In genomic region chr3:102203131-102203530, GRCm38 (mm10) we compare ENCODE assay signal across 9 mouse cellular contexts. TPM values are rescaled to one million over a fixed set of nuclear protein-coding genes. Genes with fewer than 3 reads are reported as not detected.
DNase-seq lines count a peak whose midpoint lies in the region; ATAC-seq and TF ChIP-seq lines count a peak whose summit lies in the region.
"Had no signal": no experiment of that assay in that cellular context is flagged by ENCODE, and none has a peak within 500 bp of the region (broad histone marks: within the 10 kb centered on the region; RNA-seq: fewer than 3 reads in every experiment).

No protein-coding gene starts in this region.

- H3K27me3 ChIP-seq in embryonic facial prominence, embryonic 15.5 days = 0 out of 2 replicates have a peak, but pooled peaks cover 2% of the 10 kb centered on the region
- peaks cover 7% of the 10 kb centered on the region; the same call in 1 of the 2 replicates for H3K27me3 ChIP-seq in intestine, postnatal 0 days (replicated peaks; ENCODE audit: control insufficient read depth, insufficient read depth, low read length)
- peaks cover 80% of the 10 kb centered on the region for H3K27me3 ChIP-seq in neural tube, embryonic 13.5 days
- H3K27me3 ChIP-seq: Patski had no signal

- H3K4me3 ChIP-seq in layer of hippocampus, adult 2 months = peak overlapping the region; percentile 78
- peak overlapping the region; percentile 66 for H3K4me3 ChIP-seq in embryonic facial prominence, embryonic 15.5 days (replicated peaks)
- H3K4me3 ChIP-seq in intestine, postnatal 0 days (ENCODE audit: low read depth, low read length) = peak overlapping the region; percentile 73
- H3K4me3 ChIP-seq in neural tube, embryonic 13.5 days = peak overlapping the region; percentile 51

- WGBS in embryonic facial prominence, embryonic 15.5 days = 10% methylated on average over 7 of the region's 7 CpGs
- 19% methylated on average over 7 of the region's 7 CpGs for WGBS in intestine, postnatal 0 days
- 3% methylated on average over 7 of the region's 7 CpGs for WGBS in neural tube, embryonic 13.5 days

- no peaks in the 10 kb centered on the region for H3K36me3 ChIP-seq in embryonic facial prominence, embryonic 15.5 days
- H3K36me3 ChIP-seq in intestine, postnatal 0 days (ENCODE audit: control insufficient read depth, insufficient read depth) = no peaks in the 10 kb centered on the region
- no peaks in the 10 kb centered on the region for H3K36me3 ChIP-seq in neural tube, embryonic 13.5 days

- no peak for ATAC-seq in embryonic facial prominence, embryonic 15.5 days (ENCODE audit: insufficient number of reproducible peaks, low FRiP score, low TSS enrichment, low read depth)
- ATAC-seq in intestine, postnatal 0 days = no peak
- no peak for ATAC-seq in neural tube, embryonic 13.5 days (ENCODE audit: low read depth)

- TF ChIP-seq CTCF in layer of hippocampus, adult 2 months (conservative IDR thresholded peaks at IDR 0.05) = no peak
- no peak for TF ChIP-seq CTCF in intestine, postnatal 0 days (IDR thresholded peaks at IDR 0.05; ENCODE audit: low read depth)

- no peak for DNase-seq in layer of hippocampus, adult 2 months (ENCODE audit: low spot score in 2 of 2)
- DNase-seq in layer of hippocampus, adult 9-11 months = no peak
- no peak for DNase-seq in thymus, postnatal 14 days
- no peak for DNase-seq in cerebellum, adult 11-12 months
- no peak for DNase-seq in layer of hippocampus, postnatal 36 days

- H3K27ac ChIP-seq in layer of hippocampus, adult 2 months = no peak overlapping the region
- H3K27ac ChIP-seq in embryonic facial prominence, embryonic 15.5 days (replicated peaks) = no peak overlapping the region
- H3K27ac ChIP-seq in intestine, postnatal 0 days (ENCODE audit: low read depth, low read length) = no peak overlapping the region
- H3K27ac ChIP-seq in neural tube, embryonic 13.5 days (replicated peaks) = no peak overlapping the region

- H3K9me3 ChIP-seq in embryonic facial prominence, embryonic 15.5 days (replicated peaks) = no peaks in the 10 kb centered on the region
- no peaks in the 10 kb centered on the region for H3K9me3 ChIP-seq in intestine, postnatal 0 days (ENCODE audit: control insufficient read depth)
- H3K9me3 ChIP-seq in neural tube, embryonic 13.5 days = no peaks in the 10 kb centered on the region

- peak overlapping the region; percentile 87 for H3K4me2 ChIP-seq in embryonic facial prominence, embryonic 15.5 days (replicated peaks)
- peak overlapping the region; percentile 96 for H3K4me2 ChIP-seq in intestine, postnatal 0 days (replicated peaks; ENCODE audit: low read depth)
- H3K4me2 ChIP-seq in neural tube, embryonic 13.5 days = peak overlapping the region; percentile 81

- H3K9ac ChIP-seq in embryonic facial prominence, embryonic 15.5 days = no peak overlapping the region
- H3K9ac ChIP-seq in intestine, postnatal 0 days (ENCODE audit: low read depth, low read length) = peak overlapping the region; percentile 73; the same call in 1 of the 2 replicates
- peak overlapping the region; percentile 75 for H3K9ac ChIP-seq in neural tube, embryonic 13.5 days

- peaks cover 31% of the 10 kb centered on the region for H3K4me1 ChIP-seq in embryonic facial prominence, embryonic 15.5 days
- H3K4me1 ChIP-seq in intestine, postnatal 0 days (replicated peaks; ENCODE audit: control insufficient read depth, insufficient read depth, low read length) = no peaks in the 10 kb centered on the region
- H3K4me1 ChIP-seq in neural tube, embryonic 13.5 days (replicated peaks) = peaks cover 60% of the 10 kb centered on the region

RNA-seq across cellular contexts. Expression of gene Vangl1, which starts 1.4 kb away (rescaled TPM):
- 1 to 10 TPM; 4.2 to 5.8 TPM for total RNA-seq in layer of hippocampus, adult 2 months (2021)
- 19.2 and 23.1 TPM in 2 replicates for polyA plus RNA-seq in embryonic facial prominence, embryonic 15.5 days (2015; fragmentation: Nextera tagmentation; extraction: Ambion mirVana)
- 7.2 and 7.4 TPM in 2 replicates for polyA plus RNA-seq in intestine, postnatal 0 days (2015; fragmentation: Nextera tagmentation; extraction: Ambion mirVana)
- polyA plus RNA-seq in neural tube, embryonic 13.5 days (2015; fragmentation: Nextera tagmentation; extraction: Ambion mirVana) = 10.5 and 11.0 TPM in 2 replicates
- total RNA-seq in layer of hippocampus, postnatal 36 days (2021) = 1 to 10 TPM; 5.3 to 7.3 TPM
